Mouse (Mus musculus): Measurements from ENCODE around the gene Sema3f. TPM values are rescaled to one million over a fixed set of nuclear protein-coding genes. Genes with fewer than 3 reads are reported as not detected.

Sema3f gene
- polyA plus RNA-seq, 1 experiment from 2014 or later, result 15.2 TPM

GRCm38 (mm10) chr9:107666751-107667205 is 43.5 kb downstream of the Sema3f start:
- no peaks in the 10 kb centered on the region for H3K36me3 ChIP-seq (replicated peaks)
- H3K4me2 ChIP-seq, result peak overlapping the region; percentile 83
- H3K4me3 ChIP-seq (replicated peaks), result peak overlapping the region; percentile 39
- under 1% methylated on average over 30 of the region's 30 CpGs for WGBS
- peak overlapping the region; percentile 57 for H3K9ac ChIP-seq
- H3K27me3 ChIP-seq, result peaks cover 49% of the 10 kb centered on the region
- no peaks in the 10 kb centered on the region for H3K9me3 ChIP-seq
- ATAC-seq (ENCODE audit: low FRiP score), result peak; percentile 3; the same call in 1 of the 2 replicates
- 0 out of 2 replicates have a peak overlapping the region, but pooled peaks have one; percentile 19 for H3K27ac ChIP-seq
- H3K4me1 ChIP-seq, result peaks cover 50% of the 10 kb centered on the region

GRCm38 (mm10) chr9:107665308-107665707 is 45.0 kb downstream of the Sema3f start:
- no peak overlapping the region for H3K27ac ChIP-seq
- ATAC-seq (ENCODE audit: low FRiP score), result no peak
- no peaks in the 10 kb centered on the region for H3K9me3 ChIP-seq
- peaks cover 48% of the 10 kb centered on the region for H3K4me1 ChIP-seq
- no peak overlapping the region for H3K4me3 ChIP-seq (replicated peaks)
- no peaks in the 10 kb centered on the region for H3K36me3 ChIP-seq (replicated peaks)
- no peak overlapping the region for H3K4me2 ChIP-seq
- WGBS, result 86% methylated on average over 7 of the region's 7 CpGs
- H3K27me3 ChIP-seq, result peaks cover 49% of the 10 kb centered on the region
- no peak overlapping the region for H3K9ac ChIP-seq

- H3K9me3 ChIP-seq, result no peaks in the 10 kb centered on the region
- H3K9ac ChIP-seq, result no peak overlapping the region
- no peak for ATAC-seq (ENCODE audit: low FRiP score)
- WGBS, result 53% methylated on average over 9 of the region's 9 CpGs
- H3K36me3 ChIP-seq (replicated peaks), result no peaks in the 10 kb centered on the region
- H3K27me3 ChIP-seq, result peaks cover 35% of the 10 kb centered on the region
- H3K4me2 ChIP-seq, result no peak overlapping the region
- no peak overlapping the region for H3K4me3 ChIP-seq (replicated peaks)
- no peak overlapping the region for H3K27ac ChIP-seq
- H3K4me1 ChIP-seq, result peaks cover 45% of the 10 kb centered on the region
Observed at GRCm38 (mm10) chr9:107663525-107663924, 46.8 kb downstream of the Sema3f start.

DNA sequence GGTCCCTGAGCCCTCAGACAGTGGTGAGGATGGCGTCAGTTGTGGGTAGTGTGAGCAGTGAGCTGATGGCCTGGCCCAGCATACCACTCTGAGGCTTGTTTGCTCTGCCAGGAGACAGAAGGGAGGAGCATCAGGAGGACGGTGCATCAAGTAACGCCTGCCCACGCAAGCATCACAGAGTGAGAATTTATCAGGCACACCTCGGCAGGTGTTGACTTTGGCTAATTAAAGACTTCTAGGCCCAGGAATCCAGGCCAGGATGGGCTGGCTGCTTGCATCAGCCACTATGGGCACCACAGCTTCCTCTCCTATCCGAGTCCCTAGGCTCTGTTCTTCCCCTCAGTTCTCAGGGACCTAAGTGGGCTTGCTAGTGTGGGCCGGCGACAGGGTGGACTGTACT is 47.9 kb downstream of the Sema3f start:
- H3K9me3 ChIP-seq, result no peaks in the 10 kb centered on the region
- H3K36me3 ChIP-seq (replicated peaks), result no peaks in the 10 kb centered on the region
- no peak overlapping the region for H3K9ac ChIP-seq
- WGBS, result 84% methylated on average over 8 of the region's 8 CpGs
- no peak for ATAC-seq (ENCODE audit: low FRiP score)
- peaks cover 24% of the 10 kb centered on the region for H3K27me3 ChIP-seq
- H3K4me3 ChIP-seq (replicated peaks), result no peak overlapping the region
- no peak overlapping the region for H3K27ac ChIP-seq
- H3K4me2 ChIP-seq, result no peak overlapping the region
- H3K4me1 ChIP-seq, result peaks cover 36% of the 10 kb centered on the region

GRCm38 (mm10) chr9:107660777-107661176 is 49.5 kb downstream of the Sema3f start:
- no peak overlapping the region for H3K9ac ChIP-seq
- 82% methylated on average over 3 of the region's 3 CpGs for WGBS
- no peak overlapping the region for H3K4me2 ChIP-seq
- H3K9me3 ChIP-seq, result no peaks in the 10 kb centered on the region
- H3K4me3 ChIP-seq (replicated peaks), result no peak overlapping the region
- H3K36me3 ChIP-seq (replicated peaks), result no peaks in the 10 kb centered on the region
- no peak for ATAC-seq (ENCODE audit: low FRiP score)
- H3K27ac ChIP-seq, result no peak overlapping the region
- H3K27me3 ChIP-seq, result peaks cover 9% of the 10 kb centered on the region
- peaks cover 21% of the 10 kb centered on the region for H3K4me1 ChIP-seq

- peaks cover 20% of the 10 kb centered on the region for H3K4me1 ChIP-seq
- no peak overlapping the region for H3K9ac ChIP-seq
- no peak overlapping the region for H3K4me3 ChIP-seq (replicated peaks)
- no peak for ATAC-seq (ENCODE audit: low FRiP score)
- H3K9me3 ChIP-seq, result no peaks in the 10 kb centered on the region
- H3K27me3 ChIP-seq, result peaks cover under 1% of the 10 kb centered on the region
- H3K4me2 ChIP-seq, result no peak overlapping the region
- H3K27ac ChIP-seq, result no peak overlapping the region
- H3K36me3 ChIP-seq (replicated peaks), result no peaks in the 10 kb centered on the region
- 89% methylated on average over 3 of the region's 3 CpGs for WGBS
Observed at GRCm38 (mm10) chr9:107659961-107660360, 50.3 kb downstream of the Sema3f start.

DNA sequence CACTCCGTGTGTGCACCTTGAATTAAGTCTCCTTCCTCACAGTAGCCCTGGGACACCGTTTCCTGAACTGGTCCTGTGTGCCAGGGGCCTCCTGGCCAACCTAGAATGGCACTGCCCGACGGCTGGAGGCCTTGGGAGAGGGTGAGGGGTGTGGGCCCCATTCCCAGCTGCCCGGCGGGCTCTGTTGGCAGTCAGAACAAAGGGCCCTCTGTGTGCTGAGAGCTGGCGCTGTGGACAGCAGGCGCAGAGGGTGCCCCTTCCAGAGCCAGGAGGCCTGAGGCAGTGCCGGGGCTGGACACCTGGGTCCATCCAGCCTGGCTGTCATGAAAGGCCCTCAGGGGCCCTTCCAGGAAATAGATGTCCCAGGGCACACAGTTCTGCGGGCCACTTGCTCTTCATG is 50.7 kb downstream of the Sema3f start:
- 82% methylated on average over 10 of the region's 10 CpGs for WGBS
- H3K27me3 ChIP-seq, result no peaks in the 10 kb centered on the region; the same call in 1 of the 2 replicates
- H3K4me2 ChIP-seq, result no peak overlapping the region
- ATAC-seq (ENCODE audit: low FRiP score), result no peak
- no peak overlapping the region for H3K9ac ChIP-seq
- no peaks in the 10 kb centered on the region for H3K9me3 ChIP-seq
- H3K27ac ChIP-seq, result no peak overlapping the region
- no peak overlapping the region for H3K4me3 ChIP-seq (replicated peaks)
- no peaks in the 10 kb centered on the region for H3K36me3 ChIP-seq (replicated peaks)
- H3K4me1 ChIP-seq, result peaks cover 20% of the 10 kb centered on the region

GRCm38 (mm10) chr9:107658096-107658495 is 52.2 kb downstream of the Sema3f start:
- WGBS, result 92% methylated on average over 6 of the region's 6 CpGs
- Histone ChIP-seq H3K36me3 (replicated peaks) (no peaks in the 10 kb centered on the region), H3K27me3 (no peaks in the 10 kb centered on the region; the same call in 1 of the 2 replicates), H3K4me2 (no peak overlapping the region), H3K27ac (no peak overlapping the region), H3K4me3 (replicated peaks) (no peak overlapping the region), H3K9ac (no peak overlapping the region), H3K9me3 (no peaks in the 10 kb centered on the region), H3K4me1 (peaks cover 10% of the 10 kb centered on the region)
- ATAC-seq (ENCODE audit: low FRiP score), result no peak

DNA sequence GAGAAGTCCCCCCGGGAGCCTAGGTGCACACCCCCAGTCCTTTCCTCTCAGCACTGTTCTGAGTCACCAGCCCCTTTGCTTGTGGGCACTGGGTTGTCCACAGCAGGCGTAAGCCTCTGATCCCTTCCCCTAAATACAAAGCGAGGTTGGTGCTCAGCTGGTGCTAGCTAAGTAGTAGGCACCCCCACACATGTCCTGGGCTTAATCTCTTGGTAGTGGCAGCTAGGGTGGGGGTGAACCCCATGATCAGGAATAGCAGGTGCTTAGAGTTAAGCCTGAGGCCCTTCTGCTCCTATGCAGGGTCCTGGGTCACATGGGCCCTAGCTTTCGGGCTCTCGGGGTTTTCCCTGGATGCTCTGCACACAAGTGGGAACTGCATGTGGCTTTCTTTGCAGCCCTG is 53.1 kb downstream of the Sema3f start:
- Histone ChIP-seq H3K4me1 (peaks cover 8% of the 10 kb centered on the region; the same call in 1 of the 2 replicates), H3K4me2 (no peak overlapping the region), H3K4me3 (replicated peaks) (no peak overlapping the region), H3K9me3 (no peaks in the 10 kb centered on the region), H3K27ac (no peak overlapping the region), H3K36me3 (replicated peaks) (no peaks in the 10 kb centered on the region), H3K27me3 (no peaks in the 10 kb centered on the region), H3K9ac (no peak overlapping the region)
- ATAC-seq (ENCODE audit: low FRiP score), result no peak
- 82% methylated on average over 5 of the region's 5 CpGs for WGBS

DNA sequence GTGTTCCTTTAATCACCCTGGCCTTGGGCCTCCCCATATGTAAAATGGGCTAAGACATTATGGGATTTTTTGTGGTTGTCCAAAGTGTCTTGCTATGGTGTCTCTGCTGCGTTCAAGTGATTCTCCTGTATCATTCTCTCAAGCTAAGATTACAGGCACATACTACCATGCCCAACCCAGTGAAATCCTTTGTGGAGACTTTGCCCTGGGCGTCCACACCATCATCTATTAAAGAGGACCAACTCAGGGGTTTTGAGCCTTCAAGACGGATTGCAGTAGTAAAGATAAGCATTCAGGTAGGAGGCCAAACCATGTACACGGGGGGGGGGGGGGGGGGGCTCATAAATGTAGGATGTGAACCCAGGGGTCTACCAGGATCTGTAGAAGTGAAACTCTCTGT is 55.7 kb downstream of the Sema3f start:
- Histone ChIP-seq H3K4me3 (replicated peaks) (no peak overlapping the region), H3K4me1 (peaks cover 22% of the 10 kb centered on the region), H3K36me3 (replicated peaks) (no peaks in the 10 kb centered on the region), H3K9me3 (no peaks in the 10 kb centered on the region), H3K27me3 (no peaks in the 10 kb centered on the region), H3K27ac (no peak overlapping the region), H3K4me2 (no peak overlapping the region), H3K9ac (no peak overlapping the region)
- 78% methylated on average over 4 of the region's 4 CpGs for WGBS
- no peak for ATAC-seq (ENCODE audit: low FRiP score)

DNA sequence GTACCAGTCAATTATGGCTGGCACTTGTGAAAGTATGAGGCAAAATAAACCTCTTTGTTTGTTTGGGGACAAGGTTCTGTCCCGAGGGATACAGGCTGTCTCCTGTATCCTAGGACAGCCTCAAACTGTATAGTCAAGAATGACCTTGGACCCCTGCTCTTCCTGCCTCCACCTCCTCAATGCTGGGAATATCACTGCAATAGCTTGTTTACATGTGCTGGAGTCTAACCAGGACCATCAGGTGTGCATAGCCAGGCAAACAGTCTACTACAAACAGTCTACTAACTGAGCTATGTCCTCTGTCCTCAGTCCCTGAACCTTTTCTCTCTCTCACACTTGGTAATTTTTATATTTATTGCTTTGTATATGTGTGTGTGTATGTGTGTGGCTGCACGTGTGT is 56.8 kb downstream of the Sema3f start:
- no peaks in the 10 kb centered on the region for H3K27me3 ChIP-seq
- no peak overlapping the region for H3K9ac ChIP-seq
- no peak for ATAC-seq (ENCODE audit: low FRiP score)
- no peak overlapping the region for H3K4me2 ChIP-seq
- H3K36me3 ChIP-seq (replicated peaks), result no peaks in the 10 kb centered on the region
- WGBS, result 85% methylated on average over 2 of the region's 2 CpGs
- H3K4me1 ChIP-seq, result peaks cover 18% of the 10 kb centered on the region
- H3K9me3 ChIP-seq, result no peaks in the 10 kb centered on the region
- no peak overlapping the region for H3K4me3 ChIP-seq (replicated peaks)
- no peak overlapping the region for H3K27ac ChIP-seq

DNA sequence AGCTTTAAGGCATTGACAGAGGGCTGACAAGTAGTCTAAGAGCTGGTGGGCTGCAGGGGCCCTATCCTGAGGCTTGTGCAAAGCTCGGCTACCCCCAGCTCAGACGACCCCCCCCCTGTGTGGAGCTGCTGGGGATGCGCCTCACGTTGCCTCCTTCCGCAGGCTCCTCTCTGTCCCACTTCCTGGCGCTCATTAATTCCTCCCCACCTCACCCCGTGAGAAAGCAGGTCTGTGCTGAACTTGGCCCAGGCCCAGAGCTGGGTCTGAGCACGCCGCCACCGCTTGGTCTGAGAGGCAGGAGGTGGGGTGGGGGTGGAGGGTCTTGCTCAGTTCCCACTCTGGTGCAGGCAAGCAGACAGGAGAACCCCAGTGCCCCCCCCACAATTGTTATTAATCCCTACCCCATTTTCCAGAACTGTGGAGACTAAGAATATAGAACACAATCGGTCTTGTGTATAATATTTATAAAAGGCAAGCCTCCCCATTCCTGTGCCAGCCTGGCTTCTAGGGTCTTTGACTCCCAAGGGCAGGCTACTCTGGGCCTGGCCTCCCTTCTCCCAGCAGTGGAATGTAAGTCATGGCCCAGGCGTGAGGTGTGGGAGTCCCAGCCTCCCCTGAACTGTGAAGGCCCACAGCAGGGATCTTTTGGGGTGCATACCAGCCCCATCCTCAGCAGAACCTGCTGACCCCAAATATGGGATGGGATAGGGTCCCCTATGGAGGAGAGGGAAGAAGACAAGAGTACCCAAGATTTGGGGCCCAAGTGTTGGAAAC is 59.4 kb downstream of the Sema3f start:
- 0 out of 2 replicates have a peak overlapping the region, but pooled peaks have one; percentile 17 for H3K9ac ChIP-seq
- WGBS, result 36% methylated on average over 12 of the region's 12 CpGs
- H3K4me3 ChIP-seq (replicated peaks), result no peak overlapping the region
- no peak overlapping the region for H3K4me2 ChIP-seq
- H3K36me3 ChIP-seq (replicated peaks), result no peaks in the 10 kb centered on the region
- H3K27ac ChIP-seq, result peak overlapping the region; percentile 62
- H3K4me1 ChIP-seq, result peaks cover 18% of the 10 kb centered on the region
- no peaks in the 10 kb centered on the region for H3K27me3 ChIP-seq
- ATAC-seq (ENCODE audit: low FRiP score), result peak; percentile 77
- H3K9me3 ChIP-seq, result no peaks in the 10 kb centered on the region

GRCm38 (mm10) chr9:107650225-107650624 is 60.0 kb downstream of the Sema3f start:
- H3K9me3 ChIP-seq, result no peaks in the 10 kb centered on the region
- H3K27me3 ChIP-seq, result no peaks in the 10 kb centered on the region
- no peaks in the 10 kb centered on the region for H3K36me3 ChIP-seq (replicated peaks)
- H3K4me1 ChIP-seq, result peaks cover 18% of the 10 kb centered on the region
- WGBS, result 75% methylated on average over 7 of the region's 7 CpGs
- ATAC-seq (ENCODE audit: low FRiP score), result no peak
- no peak overlapping the region for H3K4me3 ChIP-seq (replicated peaks)
- H3K9ac ChIP-seq, result no peak overlapping the region
- H3K27ac ChIP-seq, result peak overlapping the region; percentile 62
- H3K4me2 ChIP-seq, result no peak overlapping the region
